Comparison of ENCODE assay signal across 12 mouse cellular contexts in the genomic region with DNA sequence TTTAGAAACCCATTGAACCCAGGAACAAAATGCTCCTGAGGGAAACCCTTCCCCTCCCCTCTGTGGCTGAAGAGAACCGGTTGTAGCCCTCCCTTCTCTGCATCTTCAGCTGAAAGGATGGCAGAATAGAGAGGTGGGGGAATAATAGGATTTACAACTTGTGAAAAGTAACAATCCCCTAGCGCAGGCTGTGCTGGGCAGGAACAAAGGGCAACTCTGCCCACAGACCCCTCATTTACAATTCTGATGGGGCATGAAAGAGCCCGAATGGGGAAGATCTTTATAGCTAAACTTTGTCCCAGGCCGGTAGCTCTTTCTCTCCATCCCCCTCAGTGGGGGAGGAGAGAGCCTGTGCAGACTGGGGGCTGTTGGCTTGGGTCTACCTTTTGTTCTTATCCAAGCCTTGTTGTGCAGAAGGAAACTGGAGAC. TPM values are rescaled to one million over a fixed set of nuclear protein-coding genes. Genes with fewer than 3 reads are reported as not detected.
DNase-seq lines count a peak whose midpoint lies in the region; ATAC-seq lines count a peak whose summit lies in the region.
"Had no signal": no experiment of that assay in that cellular context is flagged by ENCODE, and none has a peak within 500 bp of the region (broad histone marks: within the 10 kb centered on the region; RNA-seq: fewer than 3 reads in every experiment).

No protein-coding gene starts in this region.

- H3K27ac ChIP-seq in heart, embryonic 13.5 days (replicated peaks): no peak overlapping the region
- peak overlapping the region; percentile 62; the same call in 1 of the 2 replicates for H3K27ac ChIP-seq in embryonic facial prominence, embryonic 11.5 days (replicated peaks; ENCODE audit: low read depth, low read length)
- H3K27ac ChIP-seq in hindbrain, embryonic 15.5 days (replicated peaks): peak overlapping the region; percentile 87
- peak overlapping the region; percentile 90 for H3K27ac ChIP-seq in midbrain, embryonic 16.5 days (ENCODE audit: low read length)

- WGBS in heart, embryonic 13.5 days: 27% methylated on average over 4 of the region's 4 CpGs
- 20% methylated on average over 4 of the region's 4 CpGs for WGBS in embryonic facial prominence, embryonic 11.5 days
- 3% methylated on average over 4 of the region's 4 CpGs for WGBS in hindbrain, embryonic 15.5 days
- 1% methylated on average over 4 of the region's 4 CpGs for WGBS in midbrain, embryonic 16.5 days

- no peaks in the 10 kb centered on the region for H3K9me3 ChIP-seq in heart, embryonic 13.5 days
- no peaks in the 10 kb centered on the region for H3K9me3 ChIP-seq in embryonic facial prominence, embryonic 11.5 days (replicated peaks; ENCODE audit: control insufficient read depth, low read length)
- no peaks in the 10 kb centered on the region for H3K9me3 ChIP-seq in hindbrain, embryonic 15.5 days
- no peaks in the 10 kb centered on the region for H3K9me3 ChIP-seq in midbrain, embryonic 16.5 days (replicated peaks; ENCODE audit: control insufficient read depth, low read length, poor library complexity, severe bottlenecking)
- H3K9me3 ChIP-seq: megakaryocyte, embryonic 14.5 days had no signal

- DNase-seq in heart, adult 18-20 months: no peak
- DNase-seq in embryonic facial prominence, embryonic 11.5 days (ENCODE audit: low spot score): peak; percentile 39
- no peak for DNase-seq in ovary, postnatal 14 days (ENCODE audit: low spot score)
- no peak for DNase-seq in spleen, postnatal 14 days (ENCODE audit: low spot score in 2 of 2)
- DNase-seq in frontal cortex, postnatal 36 days (ENCODE audit: low spot score in 2 of 2): no peak
- DNase-seq: heart, postnatal 36 days had no signal

- H3K36me3 ChIP-seq in heart, embryonic 13.5 days: no peaks in the 10 kb centered on the region
- H3K36me3 ChIP-seq in embryonic facial prominence, embryonic 11.5 days (replicated peaks; ENCODE audit: control insufficient read depth, insufficient read depth, low read depth, low read length): no peaks in the 10 kb centered on the region; the same call in 1 of the 2 replicates
- peaks cover 14% of the 10 kb centered on the region; the same call in 1 of the 2 replicates for H3K36me3 ChIP-seq in hindbrain, embryonic 15.5 days
- H3K36me3 ChIP-seq in midbrain, embryonic 16.5 days (ENCODE audit: control insufficient read depth, insufficient read depth, low read length): peaks cover 13% of the 10 kb centered on the region

- H3K4me1 ChIP-seq in heart, embryonic 13.5 days: peaks cover 9% of the 10 kb centered on the region
- no peaks in the 10 kb centered on the region for H3K4me1 ChIP-seq in embryonic facial prominence, embryonic 11.5 days (ENCODE audit: control insufficient read depth, insufficient read depth, low read length)
- H3K4me1 ChIP-seq in hindbrain, embryonic 15.5 days (replicated peaks): peaks cover 57% of the 10 kb centered on the region
- H3K4me1 ChIP-seq in midbrain, embryonic 16.5 days (ENCODE audit: control insufficient read depth, insufficient read depth, low read length): peaks cover 39% of the 10 kb centered on the region

- no peak overlapping the region for H3K4me3 ChIP-seq in heart, embryonic 13.5 days
- H3K4me3 ChIP-seq in embryonic facial prominence, embryonic 11.5 days (ENCODE audit: low read depth, low read length): peak overlapping the region; percentile 32
- H3K4me3 ChIP-seq in hindbrain, embryonic 15.5 days: peak overlapping the region; percentile 86
- peak overlapping the region; percentile 86 for H3K4me3 ChIP-seq in midbrain, embryonic 16.5 days (ENCODE audit: low read depth, low read length)
- H3K4me3 ChIP-seq: erythroblast, embryonic 14.5 days; megakaryocyte, embryonic 14.5 days had no signal

- peaks cover 78% of the 10 kb centered on the region for H3K27me3 ChIP-seq in heart, embryonic 13.5 days (replicated peaks)
- no peaks in the 10 kb centered on the region for H3K27me3 ChIP-seq in embryonic facial prominence, embryonic 11.5 days (ENCODE audit: control insufficient read depth, insufficient read depth, low read length)
- H3K27me3 ChIP-seq in hindbrain, embryonic 15.5 days: no peaks in the 10 kb centered on the region
- no peaks in the 10 kb centered on the region for H3K27me3 ChIP-seq in midbrain, embryonic 16.5 days (ENCODE audit: control insufficient read depth, insufficient read depth, low read depth, low read length)

- no peak overlapping the region for H3K9ac ChIP-seq in heart, embryonic 13.5 days
- H3K9ac ChIP-seq in embryonic facial prominence, embryonic 11.5 days (replicated peaks; ENCODE audit: low read length): peak overlapping the region; percentile 51
- H3K9ac ChIP-seq in hindbrain, embryonic 15.5 days: peak overlapping the region; percentile 50
- peak overlapping the region; percentile 74 for H3K9ac ChIP-seq in midbrain, embryonic 16.5 days (ENCODE audit: low read depth, low read length)

- no peak for ATAC-seq in heart, embryonic 13.5 days (ENCODE audit: extremely low read depth, insufficient number of reproducible peaks, low FRiP score, low TSS enrichment)
- 0 out of 2 replicates have a peak, but pooled peaks have one; percentile 10 for ATAC-seq in embryonic facial prominence, embryonic 11.5 days (replicated peaks; ENCODE audit: insufficient number of reproducible peaks, low FRiP score, low TSS enrichment, low read depth)
- ATAC-seq in hindbrain, embryonic 15.5 days (ENCODE audit: low FRiP score, low read depth): no peak
- no peak for ATAC-seq in midbrain, embryonic 16.5 days
- ATAC-seq: Patski had no signal

- peak overlapping the region; percentile 1; the same call in 1 of the 2 replicates for H3K4me2 ChIP-seq in heart, embryonic 13.5 days
- H3K4me2 ChIP-seq in embryonic facial prominence, embryonic 11.5 days (ENCODE audit: low read depth, low read length): peak overlapping the region; percentile 44
- H3K4me2 ChIP-seq in hindbrain, embryonic 15.5 days: peak overlapping the region; percentile 91
- H3K4me2 ChIP-seq in midbrain, embryonic 16.5 days (ENCODE audit: low read length): peak overlapping the region; percentile 79

RNA-seq across cellular contexts. Expression of gene Mycl, which starts 3.8 kb away (rescaled TPM):
- 0.75 and 1.4 TPM in 2 replicates for polyA plus RNA-seq in heart, embryonic 13.5 days (2015; fragmentation: Nextera tagmentation; extraction: Ambion mirVana)
- under 1 TPM; 0.25 to 0.87 TPM for total RNA-seq in heart, adult 18-20 months (2021)
- polyA plus RNA-seq in embryonic facial prominence, embryonic 11.5 days (2014; fragmentation: Nextera tagmentation; extraction: Ambion mirVana): 40.0 and 46.3 TPM in 2 replicates
- polyA plus RNA-seq in hindbrain, embryonic 15.5 days (2015; fragmentation: Nextera tagmentation; extraction: Ambion mirVana): 63.0 and 66.3 TPM in 2 replicates
- 58.9 and 68.8 TPM in 2 replicates for polyA plus RNA-seq in midbrain, embryonic 16.5 days (2015; fragmentation: Nextera tagmentation; extraction: Ambion mirVana)

RNA-seq across cellular contexts. Expression of gene Trit1, which starts 17.1 kb away (rescaled TPM):
- 10.5 and 10.6 TPM in 2 replicates for polyA plus RNA-seq in heart, embryonic 13.5 days (2015; fragmentation: Nextera tagmentation; extraction: Ambion mirVana)
- 1 to 10 TPM; 4.9 to 5.5 TPM for total RNA-seq in heart, adult 18-20 months (2021)
- polyA plus RNA-seq in embryonic facial prominence, embryonic 11.5 days (2014; fragmentation: Nextera tagmentation; extraction: Ambion mirVana): 21.6 and 21.9 TPM in 2 replicates
- polyA plus RNA-seq in hindbrain, embryonic 15.5 days (2015; fragmentation: Nextera tagmentation; extraction: Ambion mirVana): 21.6 and 21.7 TPM in 2 replicates
- 25.3 and 25.9 TPM in 2 replicates for polyA plus RNA-seq in midbrain, embryonic 16.5 days (2015; fragmentation: Nextera tagmentation; extraction: Ambion mirVana)

RNA-seq across cellular contexts. Expression of gene Mfsd2a, which starts 38.3 kb away (rescaled TPM):
- polyA plus RNA-seq in heart, embryonic 13.5 days (2015; fragmentation: Nextera tagmentation; extraction: Ambion mirVana): 0.98 and 1.0 TPM in 2 replicates
- total RNA-seq in heart, adult 18-20 months (2021): 1 to 10 TPM in 1 of 2 experiments, not detected in 1; 2.8 TPM
- polyA plus RNA-seq in embryonic facial prominence, embryonic 11.5 days (2014; fragmentation: Nextera tagmentation; extraction: Ambion mirVana): 8.2 and 8.7 TPM in 2 replicates
- 28.8 and 32.3 TPM in 2 replicates for polyA plus RNA-seq in hindbrain, embryonic 15.5 days (2015; fragmentation: Nextera tagmentation; extraction: Ambion mirVana)
- 32.3 and 33.5 TPM in 2 replicates for polyA plus RNA-seq in midbrain, embryonic 16.5 days (2015; fragmentation: Nextera tagmentation; extraction: Ambion mirVana)
- polyA plus RNA-seq: erythroblast, embryonic 14.5 days had no signal

Comparison
In these comparisons a context has a peak if more than half of its experiments do, and no peak if none do; other contexts are left out.
1. H3K4me2 ChIP-seq: peak in every context shown above with its lines; median percentile 91 in hindbrain, embryonic 15.5 days; 79 in midbrain, embryonic 16.5 days; 44 in embryonic facial prominence, embryonic 11.5 days; 1 in heart, embryonic 13.5 days.
2. RNA of gene Mycl, which starts 3.8 kb away (polyA plus RNA-seq): 63.0 to 66.3 TPM in hindbrain, embryonic 15.5 days, 58.9 to 68.8 TPM in midbrain, embryonic 16.5 days and 40.0 to 46.3 TPM in embryonic facial prominence, embryonic 11.5 days; 0.75 to 1.4 TPM in heart, embryonic 13.5 days; every median in the first group is over 10 times any median in the second.